Mouse (Mus musculus) megakaryocyte, embryonic 14.5 days (primary cell): ENCODE results near the gene Myog.

ENCODE experiments used
- FLI1 ChIP-seq: IDR thresholded peaks from 2 replicates; pipeline ENCODE4 v1.6.1; 2012; ENCODE audit warnings: low read length, inconsistent platforms, mixed read lengths
- GATA1 ChIP-seq: IDR thresholded peaks from 3 replicates; pipeline ENCODE4 v1.6.1; 2012; ENCODE audit warnings: mixed read lengths, low read length, inconsistent platforms, borderline replicate concordance

- no peak for TF ChIP-seq GATA1
- no peak for TF ChIP-seq FLI1
Measured at GRCm38 (mm10) chr1:134282342-134282741, 7.4 kb upstream of the Myog start.
